Mouse (Mus musculus) myocyte (in vitro differentiated cells): ENCODE results near the gene Abca17.

Source experiments
- MAX ChIP-seq: IDR thresholded peaks from one replicate; pipeline ENCODE4 v1.6.1; 2011; ENCODE audit warnings: low read depth, mild to moderate bottlenecking, control low read depth
- MYOD1 ChIP-seq, 3 experiments: IDR thresholded peaks; one replicate each; pipeline ENCODE4 v1.6.1; 2011; ENCODE audit warnings: control low read depth in 2 of 3, low read depth in 2 of 3, mild to moderate bottlenecking in 2 of 3, moderate library complexity in 1 of 3; ENCODE audit not compliant: insufficient read length in 2 of 3, control insufficient read depth in 1 of 3
- MYOG ChIP-seq, 3 experiments: IDR thresholded peaks; one replicate each; pipeline ENCODE4 v1.6.1; 2011; ENCODE audit warnings: control low read depth in 2 of 3, low read depth in 2 of 3, mild to moderate bottlenecking in 2 of 3; ENCODE audit not compliant: insufficient read length in 2 of 3, control insufficient read depth in 1 of 3, insufficient read depth in 1 of 3
- POLR2A ChIP-seq: IDR thresholded peaks from one replicate; pipeline ENCODE4 v1.6.1; 2011; ENCODE audit warnings: low read depth, mild to moderate bottlenecking, control low read depth, moderate library complexity; ENCODE audit not compliant: insufficient read length
- USF1 ChIP-seq: IDR thresholded peaks from one replicate; pipeline ENCODE4 v1.6.1; 2011; ENCODE audit warnings: low read depth, mild to moderate bottlenecking, control low read depth, moderate library complexity

GRCm38 (mm10) chr17:24375094-24375712, 24.3 kb upstream of the Abca17 start:
- TF ChIP-seq MYOD1 (IDR thresholded peaks at IDR 0.05; ENCODE audit: control insufficient read depth in 1 of 3, insufficient read length in 2 of 3, low read depth in 2 of 3) (no peak), MAX (no peak), USF1 (no peak), MYOG (IDR thresholded peaks at IDR 0.05; ENCODE audit: control insufficient read depth in 1 of 3, insufficient read depth in 1 of 3, insufficient read length in 2 of 3, low read depth in 2 of 3) (no peak), POLR2A (no peak)
